Mouse (Mus musculus): ENCODE results near the gene Rdh8. TPM values are rescaled to one million over a fixed set of nuclear protein-coding genes. Genes with fewer than 3 reads are reported as not detected.

The Rdh8 gene
- polyA plus RNA-seq, 1 experiment from 2014 or later: not detected

GRCm38 (mm10) chr9:20842211-20842610 is 23.9 kb downstream of the Rdh8 start:
- no peak for ATAC-seq (ENCODE audit: insufficient number of reproducible peaks, insufficient read depth, low FRiP score, low TSS enrichment)
- Histone ChIP-seq H3K4me3 (no peak overlapping the region), H3K4me2 (replicated peaks) (no peak overlapping the region), H3K9ac (no peak overlapping the region), H3K9me3 (no peaks in the 10 kb centered on the region), H3K36me3 (no peaks in the 10 kb centered on the region), H3K27ac (no peak overlapping the region), H3K27me3 (no peaks in the 10 kb centered on the region), H3K4me1 (no peaks in the 10 kb centered on the region)
- 63% methylated on average over 4 of the region's 4 CpGs for WGBS

GRCm38 (mm10) chr9:20842670-20843069 is 24.4 kb downstream of the Rdh8 start:
- H3K27me3 ChIP-seq: no peaks in the 10 kb centered on the region
- WGBS: 33% methylated on average over 2 of the region's 2 CpGs
- H3K9me3 ChIP-seq: no peaks in the 10 kb centered on the region
- H3K27ac ChIP-seq: no peak overlapping the region
- no peak overlapping the region for H3K9ac ChIP-seq
- no peak overlapping the region for H3K4me3 ChIP-seq
- no peaks in the 10 kb centered on the region for H3K36me3 ChIP-seq
- H3K4me1 ChIP-seq: no peaks in the 10 kb centered on the region
- no peak for ATAC-seq (ENCODE audit: insufficient number of reproducible peaks, insufficient read depth, low FRiP score, low TSS enrichment)
- H3K4me2 ChIP-seq (replicated peaks): no peak overlapping the region

- no peak for ATAC-seq (ENCODE audit: insufficient number of reproducible peaks, insufficient read depth, low FRiP score, low TSS enrichment)
- H3K4me2 ChIP-seq (replicated peaks): no peak overlapping the region
These were observed 31.9 kb downstream of the Rdh8 start for GRCm38 (mm10) chr9:20850179-20850578.

GRCm38 (mm10) chr9:20857131-20857530 is 38.8 kb downstream of the Rdh8 start:
- no peak overlapping the region for H3K9ac ChIP-seq
- H3K27me3 ChIP-seq: no peaks in the 10 kb centered on the region; the same call in 1 of the 2 replicates
- H3K4me3 ChIP-seq: no peak overlapping the region
- no peak overlapping the region for H3K27ac ChIP-seq
- H3K4me1 ChIP-seq: no peaks in the 10 kb centered on the region
- WGBS: 11% methylated on average over 6 of the region's 6 CpGs
- ATAC-seq (ENCODE audit: insufficient number of reproducible peaks, insufficient read depth, low FRiP score, low TSS enrichment): 0 out of 2 replicates have a peak, but pooled peaks have one; percentile 50
- no peaks in the 10 kb centered on the region for H3K36me3 ChIP-seq
- no peak overlapping the region for H3K4me2 ChIP-seq (replicated peaks)
- no peaks in the 10 kb centered on the region for H3K9me3 ChIP-seq

More at GRCm38 (mm10) chr9:20850179-20850578, 31.9 kb downstream of the Rdh8 start:
- Histone ChIP-seq H3K27ac (no peak overlapping the region), H3K4me1 (no peaks in the 10 kb centered on the region), H3K9me3 (no peaks in the 10 kb centered on the region), H3K36me3 (no peaks in the 10 kb centered on the region), H3K4me3 (no peak overlapping the region), H3K9ac (no peak overlapping the region), H3K27me3 (no peaks in the 10 kb centered on the region)
- WGBS: 76% methylated on average over 2 of the region's 2 CpGs

- Histone ChIP-seq H3K4me1 (no peaks in the 10 kb centered on the region), H3K4me2 (replicated peaks) (no peak overlapping the region), H3K27me3 (no peaks in the 10 kb centered on the region; the same call in 1 of the 2 replicates), H3K36me3 (no peaks in the 10 kb centered on the region), H3K9ac (no peak overlapping the region), H3K9me3 (no peaks in the 10 kb centered on the region), H3K4me3 (no peak overlapping the region), H3K27ac (no peak overlapping the region)
- no peak for ATAC-seq (ENCODE audit: insufficient number of reproducible peaks, insufficient read depth, low FRiP score, low TSS enrichment)
- WGBS: 45% methylated on average over 6 of the region's 6 CpGs
These were observed 41.6 kb downstream of the Rdh8 start for GRCm38 (mm10) chr9:20859926-20860325.

- Histone ChIP-seq H3K4me2 (replicated peaks) (no peak overlapping the region), H3K4me1 (no peaks in the 10 kb centered on the region), H3K4me3 (no peak overlapping the region), H3K27me3 (no peaks in the 10 kb centered on the region; the same call in 1 of the 2 replicates), H3K36me3 (no peaks in the 10 kb centered on the region), H3K27ac (no peak overlapping the region), H3K9ac (no peak overlapping the region), H3K9me3 (no peaks in the 10 kb centered on the region)
- no peak for ATAC-seq (ENCODE audit: insufficient number of reproducible peaks, insufficient read depth, low FRiP score, low TSS enrichment)
- 10% methylated on average over 4 of the region's 4 CpGs for WGBS
These were observed 43.5 kb downstream of the Rdh8 start for GRCm38 (mm10) chr9:20861821-20862220.

GRCm38 (mm10) chr9:20862225-20862624 is 43.9 kb downstream of the Rdh8 start:
- Histone ChIP-seq H3K36me3 (no peaks in the 10 kb centered on the region), H3K27ac (no peak overlapping the region), H3K9ac (no peak overlapping the region), H3K4me3 (no peak overlapping the region), H3K27me3 (peaks cover under 1% of the 10 kb centered on the region), H3K4me2 (replicated peaks) (no peak overlapping the region), H3K4me1 (no peaks in the 10 kb centered on the region), H3K9me3 (no peaks in the 10 kb centered on the region)
- WGBS: 58% methylated on average over 4 of the region's 4 CpGs
- no peak for ATAC-seq (ENCODE audit: insufficient number of reproducible peaks, insufficient read depth, low FRiP score, low TSS enrichment)

GRCm38 (mm10) chr9:20866879-20867278 is 48.6 kb downstream of the Rdh8 start:
- Histone ChIP-seq H3K27me3 (peaks cover 45% of the 10 kb centered on the region), H3K4me1 (no peaks in the 10 kb centered on the region)
- WGBS: 59% methylated on average over 3 of the region's 3 CpGs

GRCm38 (mm10) chr9:20868448-20869001 is 50.2 kb downstream of the Rdh8 start, which contains the start of gene A230050P20Rik:
A230050P20Rik (plus strand) TSS chr9:20868642.
- H3K27me3 ChIP-seq: peaks cover 45% of the 10 kb centered on the region
- no peaks in the 10 kb centered on the region for H3K9me3 ChIP-seq
- peak within 1 kb of the TSS; percentile 49 for H3K4me2 ChIP-seq (replicated peaks)
- WGBS: 9% methylated on average over 50 of the region's 53 CpGs
- no peak for ATAC-seq (ENCODE audit: insufficient number of reproducible peaks, insufficient read depth, low FRiP score, low TSS enrichment)
- peak within 1 kb of the TSS; percentile 42; the same call in 1 of the 2 replicates for H3K9ac ChIP-seq
- H3K27ac ChIP-seq: no peak within 1 kb of the TSS
- no peaks in the 10 kb centered on the region for H3K36me3 ChIP-seq
- H3K4me1 ChIP-seq: no peaks in the 10 kb centered on the region
- peak within 1 kb of the TSS; percentile 38 for H3K4me3 ChIP-seq

More at GRCm38 (mm10) chr9:20866879-20867278, 48.6 kb downstream of the Rdh8 start:
- H3K4me2 ChIP-seq (replicated peaks): no peak overlapping the region
- no peaks in the 10 kb centered on the region for H3K36me3 ChIP-seq
- no peak overlapping the region for H3K27ac ChIP-seq
- H3K4me3 ChIP-seq: no peak overlapping the region
- no peak for ATAC-seq (ENCODE audit: insufficient number of reproducible peaks, insufficient read depth, low FRiP score, low TSS enrichment)
- no peaks in the 10 kb centered on the region for H3K9me3 ChIP-seq
- no peak overlapping the region for H3K9ac ChIP-seq

GRCm38 (mm10) chr9:20869246-20869645 is 50.9 kb downstream of the Rdh8 start:
- 4% methylated on average over 19 of the region's 19 CpGs for WGBS
- Histone ChIP-seq H3K4me2 (replicated peaks) (peak overlapping the region; percentile 49), H3K9me3 (no peaks in the 10 kb centered on the region), H3K4me3 (peak overlapping the region; percentile 38), H3K27me3 (peaks cover 45% of the 10 kb centered on the region), H3K27ac (no peak overlapping the region), H3K36me3 (no peaks in the 10 kb centered on the region), H3K4me1 (no peaks in the 10 kb centered on the region), H3K9ac (no peak overlapping the region)
- ATAC-seq (ENCODE audit: insufficient number of reproducible peaks, insufficient read depth, low FRiP score, low TSS enrichment): no peak

GRCm38 (mm10) chr9:20870211-20871173 is 52.2 kb downstream of the Rdh8 start:
- Histone ChIP-seq H3K9me3 (no peaks in the 10 kb centered on the region), H3K27ac (no peak overlapping the region), H3K4me2 (replicated peaks) (no peak overlapping the region), H3K4me1 (no peaks in the 10 kb centered on the region), H3K4me3 (no peak overlapping the region), H3K9ac (no peak overlapping the region), H3K36me3 (no peaks in the 10 kb centered on the region), H3K27me3 (peaks cover 45% of the 10 kb centered on the region)
- 70% methylated on average over 12 of the region's 12 CpGs for WGBS
- no peak for ATAC-seq (ENCODE audit: insufficient number of reproducible peaks, insufficient read depth, low FRiP score, low TSS enrichment)

- Histone ChIP-seq H3K4me2 (replicated peaks) (no peak overlapping the region), H3K4me1 (no peaks in the 10 kb centered on the region), H3K9me3 (no peaks in the 10 kb centered on the region), H3K36me3 (no peaks in the 10 kb centered on the region), H3K9ac (no peak overlapping the region), H3K27me3 (peaks cover 37% of the 10 kb centered on the region), H3K27ac (no peak overlapping the region), H3K4me3 (no peak overlapping the region)
- no peak for ATAC-seq (ENCODE audit: insufficient number of reproducible peaks, insufficient read depth, low FRiP score, low TSS enrichment)
- WGBS: 86% methylated on average over 10 of the region's 10 CpGs
These were observed 54.7 kb downstream of the Rdh8 start for GRCm38 (mm10) chr9:20872991-20873390.
